Mouse (Mus musculus): Measurements from ENCODE around the gene Ppp4r3a. TPM values are rescaled to one million over a fixed set of nuclear protein-coding genes. Genes with fewer than 3 reads are reported as not detected.

The Ppp4r3a gene
- polyA plus RNA-seq (2014; fragmentation: Illumina TruSeq; extraction: RNeasy Lipid Tissue Mini Kit (QIAGEN cat#74804); ENCODE audit: low read depth, low replicate concordance), result 83.1 TPM

DNA sequence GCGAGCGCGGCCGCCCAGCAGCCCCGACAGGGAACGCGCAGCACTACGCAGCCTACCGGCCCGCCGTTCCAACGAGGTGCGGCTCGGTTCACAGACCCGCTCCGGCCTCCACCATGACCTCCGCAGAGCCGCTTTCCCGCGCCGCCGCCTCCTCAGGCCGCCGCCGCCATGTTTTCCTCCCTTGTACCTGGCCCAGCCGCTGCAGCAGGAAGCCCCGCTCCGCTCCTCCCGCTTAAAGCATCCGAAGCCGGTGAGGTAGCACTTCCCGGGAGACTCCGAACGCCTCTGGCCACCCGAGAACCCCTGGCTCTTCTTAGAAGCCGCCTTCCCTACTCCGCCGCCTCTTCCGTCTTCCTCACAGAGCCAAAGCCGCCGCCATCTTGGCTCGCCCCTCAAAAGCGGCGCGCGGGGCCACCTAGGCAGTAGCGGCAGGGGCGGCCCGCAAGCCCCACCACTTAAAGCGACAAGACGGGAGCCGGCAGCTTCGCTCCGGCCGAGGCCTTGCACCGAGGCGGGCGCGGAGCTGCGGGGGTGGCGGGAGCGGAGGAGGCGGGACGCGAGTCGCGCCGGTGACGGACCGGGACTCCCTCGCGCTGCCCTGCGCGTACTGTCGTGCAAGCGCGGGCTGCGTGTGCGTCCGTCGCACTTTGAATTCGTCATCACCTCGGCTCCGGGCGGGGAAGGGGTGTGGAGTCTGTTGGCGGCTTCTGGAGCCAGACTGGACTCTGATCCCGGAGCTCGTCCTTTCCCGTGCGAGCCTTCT is at the start of gene Ppp4r3a:
Ppp4r3a (minus strand) TSS at position 627 of the 763 bp plus-strand sequence.

GRCm38 (mm10) chr12:101028954-101029731 is 54.4 kb downstream of the Ppp4r3a start, which contains the start of gene Ccdc88c:
Gene Ccdc88c (minus strand): TSS chr12:101029056.

Other genes with a start within 250 kb of the Ppp4r3a start
- not detected for gene Gpr68, start 175.5 kb downstream of the Ppp4r3a start, polyA plus RNA-seq (2014; fragmentation: Illumina TruSeq; extraction: RNeasy Lipid Tissue Mini Kit (QIAGEN cat#74804); ENCODE audit: low read depth, low replicate concordance)
- 0.32 TPM for gene Ccdc88c, start 54.6 kb downstream of the Ppp4r3a start, polyA plus RNA-seq (2014; fragmentation: Illumina TruSeq; extraction: RNeasy Lipid Tissue Mini Kit (QIAGEN cat#74804); ENCODE audit: low read depth, low replicate concordance)

Data from liver, adult 10 weeks (tissue).